Mouse (Mus musculus) lung, postnatal 0 days (tissue): Measurements from ENCODE around the gene Serpinf1. TPM values are rescaled to one million over a fixed set of nuclear protein-coding genes. Genes with fewer than 3 reads are reported as not detected.

Experiments used
- ATAC-seq: fragments of 200-750 bp; cut with Nextera tagmentation; 2 replicates; pipeline ENCODE4 v1.8.0; 2017; ENCODE audit warnings: moderate library complexity
- DNase-seq: peaks from one replicate; pipeline ENCODE4 v3.0.0-alpha.2; 2016; ENCODE audit warnings: low spot score
- H3K27ac ChIP-seq: fragments of 300-500 bp; sonication (generic); 2 replicates; pipeline ENCODE4 v1.5.1; 2014; ENCODE audit warnings: antibody characterized with exemption, mild to moderate bottlenecking, low read length, mixed read lengths
- H3K27me3 ChIP-seq: fragments of 300-500 bp; sonication (generic); replicated peaks from 2 replicates; pipeline ENCODE4 v1.6.1; 2014; ENCODE audit warnings: low read length, mixed read lengths; ENCODE audit not compliant: insufficient read depth
- H3K36me3 ChIP-seq: fragments of 300-500 bp; sonication (generic); 2 replicates; pipeline ENCODE4 v1.6.1; 2014; ENCODE audit warnings: low read length, mixed read lengths; ENCODE audit not compliant: insufficient read depth
- H3K4me1 ChIP-seq: fragments of 300-500 bp; sonication (generic); 2 replicates; pipeline ENCODE4 v1.6.1; 2014; ENCODE audit warnings: antibody characterized with exemption, low read depth, low read length, mixed read lengths; ENCODE audit not compliant: insufficient read depth
- H3K4me2 ChIP-seq: fragments of 300-500 bp; sonication (generic); replicated peaks from 2 replicates; pipeline ENCODE4 v1.6.1; 2014; ENCODE audit warnings: low read depth, mild to moderate bottlenecking, low read length, moderate library complexity, mixed read lengths
- H3K4me3 ChIP-seq: fragments of 300-500 bp; sonication (generic); 2 replicates; pipeline ENCODE4 v1.5.1; 2014; ENCODE audit warnings: low read depth, low read length
- H3K9ac ChIP-seq: fragments of 300-500 bp; sonication (generic); replicated peaks from 2 replicates; pipeline ENCODE4 v1.6.1; 2014; ENCODE audit warnings: low read depth, mild to moderate bottlenecking
- H3K9me3 ChIP-seq: fragments of 300-500 bp; sonication (generic); 2 replicates; pipeline ENCODE4 v1.6.1; 2016; ENCODE audit warnings: low read length, mixed read lengths
- CTCF ChIP-seq: IDR thresholded peaks from 2 replicates; pipeline ENCODE4 v1.5.1; 2016; ENCODE audit warnings: antibody characterized with exemption, mild to moderate bottlenecking
- EP300 ChIP-seq: IDR thresholded peaks from 2 replicates; pipeline ENCODE4 v1.6.1; 2016; ENCODE audit warnings: antibody characterized with exemption, mild to moderate bottlenecking, control low read depth
- WGBS: fragments of 180-500 bp; shearing (Covaris S2); extraction: QIAGEN DNeasy Blood & Tissue Kit; methylation state at CpG from one replicate; pipeline ENCODE4 v1.1.7; 2014; 5-methylcytosine and 5-hydroxymethylcytosine counted together
- polyA plus RNA-seq: library from polyadenylated mRNA; unstranded; fragments of >200 nt; fragmentation: Nextera tagmentation; extraction: Ambion mirVana; gene quantifications from 2 replicates; pipeline ENCODE4 v1.2.1, GENCODE M21; 2015

Gene Serpinf1
- polyA plus RNA-seq, 1 experiment from 2014 or later = 64.2 TPM

DNA sequence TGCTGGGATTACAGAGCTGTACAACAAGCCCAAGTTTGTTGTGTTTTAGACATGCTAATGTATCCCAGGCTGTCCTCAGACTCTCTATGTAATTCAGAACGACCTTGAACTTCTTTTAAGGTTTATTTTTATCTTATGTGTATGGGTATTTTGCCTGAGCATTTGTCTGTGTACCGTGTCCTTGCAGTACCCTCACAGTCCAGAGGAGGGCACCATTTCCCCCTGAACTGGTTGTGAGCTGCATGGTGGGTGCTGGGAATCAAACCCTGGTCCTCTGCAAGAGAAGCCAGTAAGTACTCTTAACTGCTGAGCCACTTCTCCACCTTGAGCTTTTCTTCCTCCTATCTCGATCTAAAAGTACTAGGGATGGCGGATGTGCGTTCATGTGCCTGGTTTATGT lies 11.6 kb upstream of the Serpinf1 start:
- DNase-seq (no peak), ATAC-seq (no peak)
- Histone ChIP-seq H3K9me3 (no peaks in the 10 kb centered on the region), H3K36me3 (no peaks in the 10 kb centered on the region), H3K4me2 (no peak overlapping the region), H3K27me3 (no peaks in the 10 kb centered on the region), H3K27ac (no peak overlapping the region), H3K4me3 (no peak overlapping the region), H3K4me1 (no peaks in the 10 kb centered on the region), H3K9ac (no peak overlapping the region)
- whole genome bisulfite sequencing = 81% methylated on average over 5 of the region's 5 CpGs
- TF ChIP-seq EP300 (no peak), CTCF (peak; percentile 35)

DNA sequence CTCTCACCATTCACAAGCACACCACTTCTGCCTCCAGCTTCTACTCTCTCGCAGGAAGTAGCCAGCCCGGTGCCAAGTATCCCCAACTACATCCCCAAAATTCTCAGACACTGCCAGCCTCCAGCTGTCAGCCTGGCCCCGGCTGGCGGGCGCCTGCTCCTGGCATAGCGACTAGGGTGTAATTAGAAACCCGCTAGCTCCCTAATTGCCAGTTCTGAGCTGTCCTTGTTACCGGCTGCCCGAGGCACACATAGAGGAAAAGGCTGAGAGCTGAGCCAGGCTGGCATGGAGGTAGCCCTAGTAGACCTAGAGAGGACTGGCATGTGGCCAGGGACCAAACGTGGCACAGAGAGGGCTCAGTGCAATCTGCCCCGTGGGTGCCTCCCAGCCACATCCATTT lies 8.8 kb upstream of the Serpinf1 start:
- no peak for DNase-seq
- H3K36me3 ChIP-seq = no peaks in the 10 kb centered on the region
- no peak overlapping the region for H3K4me3 ChIP-seq
- TF ChIP-seq CTCF (no peak), EP300 (no peak)
- no peaks in the 10 kb centered on the region for H3K9me3 ChIP-seq
- H3K27me3 ChIP-seq = no peaks in the 10 kb centered on the region
- H3K27ac ChIP-seq = no peak overlapping the region
- no peak for ATAC-seq
- H3K4me2 ChIP-seq = no peak overlapping the region
- no peaks in the 10 kb centered on the region for H3K4me1 ChIP-seq
- H3K9ac ChIP-seq = no peak overlapping the region
- 72% methylated on average over 11 of the region's 11 CpGs for WGBS

DNA sequence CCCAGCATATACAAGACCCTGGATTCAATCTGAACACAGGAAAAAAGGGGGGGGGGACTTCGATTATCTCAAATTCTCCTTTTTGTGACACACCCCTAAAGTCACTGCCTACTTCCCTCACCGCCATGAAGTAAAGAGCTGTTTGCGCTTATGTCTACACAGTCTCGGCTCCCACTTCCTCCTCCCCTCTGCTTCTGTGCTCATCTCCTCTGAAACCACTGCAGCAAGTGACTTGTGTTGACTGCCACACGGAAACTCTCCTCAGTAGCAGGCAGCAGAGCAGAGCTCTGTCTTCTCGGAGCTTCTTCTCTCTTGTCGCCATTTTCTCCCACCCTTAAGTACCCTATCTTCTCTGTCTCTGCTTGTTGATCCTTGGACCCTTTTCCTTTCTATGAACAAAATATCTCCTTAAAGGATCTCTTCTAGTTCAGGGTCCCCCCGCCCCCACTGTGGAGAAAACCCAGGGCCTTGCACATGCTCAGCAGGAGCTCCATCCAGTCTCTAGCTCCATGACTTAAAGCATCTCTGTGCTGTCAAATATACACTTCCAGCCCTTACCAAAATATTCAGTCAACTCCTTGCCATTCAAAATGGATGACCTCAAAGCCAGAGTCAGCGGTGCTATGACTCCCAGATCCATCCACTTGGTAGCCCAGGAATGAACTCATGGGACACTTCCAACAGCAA lies 6.7 kb upstream of the Serpinf1 start:
- 60% methylated on average over 9 of the region's 9 CpGs for WGBS
- DNase-seq = peak; percentile 48
- no peak for TF ChIP-seq CTCF
- no peak for TF ChIP-seq EP300
- no peak overlapping the region for H3K27ac ChIP-seq
- ATAC-seq = no peak
- H3K4me3 ChIP-seq = no peak overlapping the region
- H3K4me2 ChIP-seq = no peak overlapping the region
- H3K4me1 ChIP-seq = no peaks in the 10 kb centered on the region
- no peaks in the 10 kb centered on the region for H3K27me3 ChIP-seq
- no peaks in the 10 kb centered on the region for H3K9me3 ChIP-seq
- no peaks in the 10 kb centered on the region for H3K36me3 ChIP-seq
- no peak overlapping the region for H3K9ac ChIP-seq

- no peak overlapping the region for H3K4me3 ChIP-seq
- DNase-seq (no peak), ATAC-seq (no peak)
- no peaks in the 10 kb centered on the region for H3K4me1 ChIP-seq
- TF ChIP-seq EP300 = no peak
- TF ChIP-seq CTCF = no peak
- 91% methylated on average over 3 of the region's 3 CpGs for WGBS
- no peaks in the 10 kb centered on the region for H3K9me3 ChIP-seq
- H3K4me2 ChIP-seq = no peak overlapping the region
- no peak overlapping the region for H3K27ac ChIP-seq
- no peak overlapping the region for H3K9ac ChIP-seq
- no peaks in the 10 kb centered on the region for H3K36me3 ChIP-seq
- no peaks in the 10 kb centered on the region for H3K27me3 ChIP-seq
Measured at GRCm38 (mm10) chr11:75424459-75424858, 2.0 kb upstream of the Serpinf1 start.

DNA sequence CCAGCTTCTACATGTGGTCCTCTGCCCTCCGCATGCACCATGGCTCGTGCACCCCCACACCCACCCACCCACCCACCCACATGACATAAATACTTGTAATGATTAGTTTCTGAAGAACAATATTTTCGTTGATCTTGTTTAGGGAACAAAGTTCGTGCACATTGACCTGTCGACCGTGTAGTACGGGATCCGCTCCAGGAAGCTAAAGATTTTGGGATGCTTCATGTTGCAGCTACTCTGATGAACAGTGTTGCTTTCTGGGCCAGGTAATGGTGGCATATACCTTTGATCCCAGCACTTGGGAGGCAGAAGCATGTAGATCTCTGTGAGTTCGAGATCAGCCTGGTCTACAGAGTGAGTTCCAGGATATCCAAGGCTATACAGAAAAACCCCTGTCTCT lies 1.5 kb upstream of the Serpinf1 start:
- DNase-seq = no peak
- Histone ChIP-seq H3K9ac (no peak overlapping the region), H3K4me1 (no peaks in the 10 kb centered on the region), H3K27ac (no peak overlapping the region), H3K4me3 (no peak overlapping the region), H3K4me2 (no peak overlapping the region), H3K27me3 (no peaks in the 10 kb centered on the region), H3K36me3 (no peaks in the 10 kb centered on the region), H3K9me3 (no peaks in the 10 kb centered on the region)
- ATAC-seq = no peak
- 87% methylated on average over 9 of the region's 9 CpGs for WGBS
- TF ChIP-seq CTCF (no peak), EP300 (no peak)

GRCm38 (mm10) chr11:75423091-75423490 lies 590 bp upstream of the Serpinf1 start:
- WGBS = 82% methylated on average over 3 of the region's 3 CpGs

More at GRCm38 (mm10) chr11:75423091-75423490, 590 bp upstream of the Serpinf1 start:
- H3K4me3 ChIP-seq = no peak overlapping the region
- TF ChIP-seq CTCF (no peak), EP300 (no peak)
- H3K4me2 ChIP-seq = no peak overlapping the region
- H3K36me3 ChIP-seq = no peaks in the 10 kb centered on the region
- H3K27me3 ChIP-seq = no peaks in the 10 kb centered on the region
- ATAC-seq = no peak
- no peaks in the 10 kb centered on the region for H3K9me3 ChIP-seq
- H3K4me1 ChIP-seq = no peaks in the 10 kb centered on the region
- no peak overlapping the region for H3K27ac ChIP-seq
- no peak overlapping the region for H3K9ac ChIP-seq
- no peak for DNase-seq
